Mouse (Mus musculus) midbrain, postnatal 0 days (tissue): ENCODE measurements around the gene Cstf1. TPM values are rescaled to one million over a fixed set of nuclear protein-coding genes. Genes with fewer than 3 reads are reported as not detected.
A peak's percentile ranks its signal among the peaks of the same experiment; 100 is the strongest.

Experiments
- ATAC-seq: fragments of 200-750 bp; cut with Nextera tagmentation; 2 replicates; pipeline ENCODE4 v1.8.0; 2017; ENCODE audit warnings: moderate number of reproducible peaks, mild to moderate bottlenecking, moderate TSS enrichment, moderate library complexity; ENCODE audit not compliant: low FRiP score
- DNase-seq: peaks from one replicate; pipeline ENCODE4 v3.0.0-alpha.2; 2015; ENCODE audit warnings: low spot score
- H3K27ac ChIP-seq: fragments of 300-500 bp; sonication (generic); 2 replicates; pipeline ENCODE4 v1.5.1; 2014; ENCODE audit warnings: low read depth, mild to moderate bottlenecking, low read length, mixed read lengths
- H3K27me3 ChIP-seq: fragments of 300-500 bp; sonication (generic); 2 replicates; pipeline ENCODE4 v1.6.1; 2014; ENCODE audit warnings: low read length, control low read depth, mixed read lengths; ENCODE audit not compliant: insufficient read depth
- H3K36me3 ChIP-seq: fragments of 300-500 bp; sonication (generic); 2 replicates; pipeline ENCODE4 v1.6.1; 2014; ENCODE audit warnings: low read length, control low read depth, mixed read lengths; ENCODE audit not compliant: insufficient read depth
- H3K4me1 ChIP-seq: fragments of 300-500 bp; sonication (generic); 2 replicates; pipeline ENCODE4 v1.6.1; 2014; ENCODE audit warnings: mild to moderate bottlenecking, control low read depth, antibody characterized with exemption, low read length, mixed read lengths; ENCODE audit not compliant: insufficient read depth
- H3K4me2 ChIP-seq: fragments of 300-500 bp; sonication (generic); 2 replicates; pipeline ENCODE4 v1.6.1; 2014; ENCODE audit warnings: low read depth, mild to moderate bottlenecking, low read length, mixed read lengths; ENCODE audit not compliant: poor library complexity, severe bottlenecking
- H3K4me3 ChIP-seq: fragments of 300-500 bp; sonication (generic); 2 replicates; pipeline ENCODE4 v1.5.1; 2014; ENCODE audit warnings: low read depth, mild to moderate bottlenecking, low read length, moderate library complexity
- H3K9ac ChIP-seq: fragments of 300-500 bp; sonication (generic); replicated peaks from 2 replicates; pipeline ENCODE4 v1.6.1; 2014; ENCODE audit warnings: mild to moderate bottlenecking, low read length, moderate library complexity, mixed read lengths; ENCODE audit not compliant: poor library complexity, severe bottlenecking
- H3K9me3 ChIP-seq: fragments of 300-500 bp; sonication (generic); 2 replicates; pipeline ENCODE4 v1.6.1; 2016; ENCODE audit warnings: low read length, control low read depth
- CTCF ChIP-seq: IDR thresholded peaks from 2 replicates; pipeline ENCODE4 v1.5.1; 2016; ENCODE audit warnings: antibody characterized with exemption, mild to moderate bottlenecking
- WGBS: fragments of 180-500 bp; shearing (Covaris S2); extraction: QIAGEN DNeasy Blood & Tissue Kit; methylation state at CpG from one replicate; pipeline ENCODE4 v1.1.7; 2014; 5-methylcytosine and 5-hydroxymethylcytosine counted together
- polyA plus RNA-seq: library from polyadenylated mRNA; unstranded; fragments of >200 nt; fragmentation: Nextera tagmentation; extraction: Ambion mirVana; gene quantifications from 2 replicates; pipeline ENCODE4 v1.2.1, GENCODE M21; 2015
- total RNA-seq: library from RNA; depleted of rRNA; stranded (reverse); fragments of >200 nt; gene quantifications from 2 replicates; pipeline ENCODE4 v1.2.3, GENCODE M21; 2014

Cstf1 gene
- total and polyA plus RNA-seq, 2 experiments from 2014 or later = 27.0 to 28.0 TPM

DNA sequence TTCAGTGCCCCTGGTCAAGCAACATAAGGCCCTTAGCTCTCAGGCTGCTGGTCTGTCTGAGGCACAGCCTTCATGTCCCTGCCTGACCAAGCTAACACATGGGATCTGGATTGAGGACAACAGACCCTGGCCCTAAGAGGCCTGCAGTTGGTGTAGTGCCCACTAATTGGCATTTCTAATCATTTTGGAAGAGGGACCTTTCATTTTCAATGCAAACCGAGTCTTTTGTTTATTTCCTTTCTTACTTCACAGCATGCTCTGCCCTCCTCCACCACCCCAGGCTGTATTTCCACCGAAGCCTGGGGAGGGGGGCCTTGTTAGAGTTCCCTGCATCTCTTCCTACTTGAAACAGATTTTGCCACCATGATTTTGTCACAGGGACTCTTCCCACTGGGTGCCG, 29.5 kb upstream of the Cstf1 start:
- no peak overlapping the region for H3K27ac ChIP-seq
- no peak overlapping the region for H3K4me2 ChIP-seq
- no peak for DNase-seq
- H3K9me3 ChIP-seq = no peaks in the 10 kb centered on the region
- WGBS = 28% methylated on average over 3 of the region's 3 CpGs
- ATAC-seq = no peak
- no peak for TF ChIP-seq CTCF
- no peak overlapping the region for H3K4me3 ChIP-seq
- peaks cover 3% of the 10 kb centered on the region; the same call in 1 of the 2 replicates for H3K4me1 ChIP-seq
- H3K9ac ChIP-seq = no peak overlapping the region
- no peaks in the 10 kb centered on the region for H3K36me3 ChIP-seq
- no peaks in the 10 kb centered on the region for H3K27me3 ChIP-seq

DNA sequence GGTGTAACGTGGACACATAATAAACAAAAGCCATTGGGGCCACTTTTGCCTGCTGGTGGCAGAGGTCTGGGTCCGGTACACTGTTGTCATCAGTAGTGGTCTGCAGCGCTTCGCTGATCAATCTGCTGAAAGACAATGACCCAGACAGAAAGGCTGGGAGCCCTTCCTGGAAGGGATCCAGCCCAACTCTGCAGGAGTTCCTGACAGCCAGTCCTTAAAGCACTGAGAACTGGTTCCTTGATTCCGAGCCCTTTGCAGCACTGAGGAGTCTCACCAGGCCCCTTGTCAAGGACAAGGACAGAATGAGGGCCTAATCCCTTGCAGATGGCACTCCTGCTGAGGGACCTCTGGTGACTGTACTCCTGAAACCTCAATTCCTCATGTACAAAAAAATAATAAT, 28.9 kb upstream of the Cstf1 start:
- 27% methylated on average over 5 of the region's 5 CpGs for WGBS
- Histone ChIP-seq H3K36me3 (no peaks in the 10 kb centered on the region), H3K27ac (no peak overlapping the region), H3K9ac (no peak overlapping the region), H3K9me3 (no peaks in the 10 kb centered on the region), H3K4me2 (no peak overlapping the region), H3K4me1 (peaks cover 3% of the 10 kb centered on the region; the same call in 1 of the 2 replicates), H3K4me3 (no peak overlapping the region), H3K27me3 (no peaks in the 10 kb centered on the region)
- no peak for TF ChIP-seq CTCF
- ATAC-seq = no peak
- DNase-seq = peak; percentile 32

DNA sequence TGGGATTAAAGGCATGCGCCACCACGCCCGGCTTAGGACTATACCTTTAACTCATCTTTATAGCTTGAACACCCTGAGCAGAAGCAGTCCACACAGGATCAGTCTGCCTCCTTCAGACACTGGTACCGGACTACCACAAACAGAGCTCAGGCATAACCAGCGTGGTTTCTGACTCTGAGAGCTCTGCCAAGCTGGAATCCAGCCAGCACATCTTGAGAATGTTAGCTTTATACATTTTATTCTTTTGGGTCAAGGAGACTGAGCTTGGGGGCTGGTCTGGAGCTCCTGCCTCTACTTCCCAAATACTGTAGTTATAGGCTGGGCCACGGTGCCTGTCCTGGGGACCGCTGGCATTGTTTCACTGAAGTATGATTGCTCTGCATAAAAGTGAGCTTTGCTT, 26.7 kb upstream of the Cstf1 start:
- Histone ChIP-seq H3K36me3 (no peaks in the 10 kb centered on the region), H3K27ac (no peak overlapping the region), H3K9me3 (no peaks in the 10 kb centered on the region), H3K4me1 (peaks cover 3% of the 10 kb centered on the region; the same call in 1 of the 2 replicates), H3K9ac (no peak overlapping the region), H3K4me3 (no peak overlapping the region), H3K4me2 (no peak overlapping the region), H3K27me3 (no peaks in the 10 kb centered on the region)
- TF ChIP-seq CTCF = no peak
- WGBS = 88% methylated on average over 7 of the region's 7 CpGs
- no peak for DNase-seq
- no peak for ATAC-seq

- no peaks in the 10 kb centered on the region for H3K27me3 ChIP-seq
- H3K27ac ChIP-seq = 0 out of 2 replicates have a peak overlapping the region, but pooled peaks have one; percentile 2
- H3K4me3 ChIP-seq = peak overlapping the region; percentile 64; the same call in 1 of the 2 replicates
- peak overlapping the region; percentile 100; the same call in 1 of the 2 replicates for H3K4me2 ChIP-seq
- no peak for TF ChIP-seq CTCF
- 33% methylated on average over 5 of the region's 5 CpGs for WGBS
- H3K4me1 ChIP-seq = peaks cover 3% of the 10 kb centered on the region; the same call in 1 of the 2 replicates
- no peaks in the 10 kb centered on the region for H3K9me3 ChIP-seq
- no peaks in the 10 kb centered on the region for H3K36me3 ChIP-seq
- DNase-seq (no peak), ATAC-seq (no peak)
- H3K9ac ChIP-seq = no peak overlapping the region
Measured at GRCm38 (mm10) chr2:172344669-172345068, 25.8 kb upstream of the Cstf1 start.

DNA sequence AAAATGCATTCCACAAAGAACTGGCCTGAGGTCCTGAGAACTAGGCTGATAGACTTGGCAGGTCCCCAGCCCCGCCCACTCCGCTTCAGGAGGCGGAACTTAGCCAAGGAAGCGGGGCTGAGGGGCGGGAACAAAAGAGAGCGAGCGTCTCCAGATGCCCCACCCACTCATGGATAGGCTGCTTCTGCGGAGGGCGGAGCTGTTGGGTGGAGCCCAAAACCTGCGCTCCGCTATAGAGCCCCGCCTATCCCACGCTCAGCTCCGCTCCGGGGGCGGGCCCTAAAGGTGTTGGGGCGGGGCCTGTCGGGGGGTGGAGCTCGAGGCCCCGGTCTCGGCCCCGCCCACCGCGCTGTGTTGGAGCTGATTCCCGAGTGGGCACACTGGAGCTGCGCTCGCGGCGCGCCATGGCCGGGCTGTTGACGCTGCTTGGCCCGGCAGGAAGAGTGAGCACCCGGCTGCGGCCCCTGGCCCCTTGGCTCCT, 25.2 kb upstream of the Cstf1 start, which contains the start of gene Fam210b:
Gene Fam210b (plus strand): TSS at position 308 of the 481 bp plus-strand sequence.
- Histone ChIP-seq H3K36me3 (no peaks in the 10 kb centered on the region), H3K4me3 (peak within 1 kb of the TSS; percentile 64), H3K27me3 (no peaks in the 10 kb centered on the region), H3K9me3 (no peaks in the 10 kb centered on the region), H3K27ac (peak within 1 kb of the TSS; percentile 48; the same call in 1 of the 2 replicates), H3K4me2 (peak within 1 kb of the TSS; percentile 100), H3K9ac (peak within 1 kb of the TSS; percentile 69), H3K4me1 (peaks cover 3% of the 10 kb centered on the region; the same call in 1 of the 2 replicates)
- no peak for TF ChIP-seq CTCF
- under 1% methylated on average over 32 of the region's 35 CpGs for WGBS
- DNase-seq (peak; percentile 97), ATAC-seq (peak; percentile 92)

DNA sequence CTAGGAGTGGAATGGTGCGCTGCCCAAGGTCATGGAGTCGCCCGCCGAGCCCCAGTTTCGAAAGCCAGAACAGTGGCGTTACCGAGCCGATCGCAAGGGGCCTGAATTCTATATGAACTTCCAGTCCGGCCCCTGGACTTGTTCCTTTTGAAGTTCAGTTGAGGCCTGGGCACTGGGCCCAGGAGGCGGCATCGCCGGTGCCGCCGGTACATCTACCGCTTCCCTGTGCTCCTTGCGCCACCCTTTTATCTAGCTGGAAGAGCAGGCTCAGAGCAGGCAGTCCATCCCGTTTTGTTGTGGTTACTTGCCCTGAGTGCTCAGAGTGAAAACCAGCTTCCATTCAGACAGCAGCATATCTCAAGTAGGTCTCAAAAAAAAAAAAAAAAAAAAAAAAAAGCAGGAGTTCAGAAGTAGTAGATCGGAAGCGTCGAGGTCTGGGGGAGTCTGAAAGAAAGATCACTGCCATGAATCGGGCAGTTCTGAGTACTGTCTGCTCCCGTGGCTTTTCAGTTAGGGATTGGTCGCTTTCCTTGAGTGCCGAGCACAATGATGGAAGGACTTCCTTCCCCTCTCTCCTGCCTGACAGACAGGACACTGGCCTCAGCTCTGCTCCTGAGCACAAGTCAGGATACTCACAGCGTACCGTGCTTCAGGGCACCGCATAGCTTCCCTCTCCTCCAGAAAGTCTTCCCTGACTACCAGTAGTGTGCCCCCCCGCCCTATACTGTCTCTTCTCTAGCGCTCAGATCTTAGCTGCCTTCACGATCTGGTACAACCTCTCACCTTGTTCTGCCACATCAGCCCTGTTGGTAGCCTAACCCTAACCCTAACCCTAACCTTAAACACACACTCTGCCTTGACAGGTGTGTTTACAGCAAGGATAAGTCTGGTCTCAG, 24.2 kb upstream of the Cstf1 start:
- ATAC-seq (no peak), DNase-seq (peak; percentile 51)
- Histone ChIP-seq H3K4me1 (peaks cover 3% of the 10 kb centered on the region; the same call in 1 of the 2 replicates), H3K27ac (no peak overlapping the region), H3K36me3 (no peaks in the 10 kb centered on the region), H3K9ac (peak overlapping the region; percentile 69), H3K9me3 (no peaks in the 10 kb centered on the region), H3K27me3 (no peaks in the 10 kb centered on the region), H3K4me2 (peak overlapping the region; percentile 100), H3K4me3 (peak overlapping the region; percentile 64)
- 10% methylated on average over 31 of the region's 31 CpGs for WGBS
- TF ChIP-seq CTCF = 0 out of 2 replicates have a peak, but pooled peaks have one; percentile 16
